Mouse (Mus musculus) small intestine, adult 2 months (tissue): ENCODE measurements around the gene Col4a3bp. TPM values are rescaled to one million over a fixed set of nuclear protein-coding genes. Genes with fewer than 3 reads are reported as not detected.

Experiments
- H3K27ac ChIP-seq: fragments of 200-500 bp; 2 replicates; pipeline ENCODE4 v1.5.1; 2012; ENCODE audit warnings: low read depth, low read length, control low read depth, inconsistent platforms; ENCODE audit not compliant: insufficient read depth
- H3K27me3 ChIP-seq: fragments of 200-500 bp; 2 replicates; pipeline ENCODE4 v1.6.1; 2012; ENCODE audit warnings: mild to moderate bottlenecking, moderate library complexity, low read length, inconsistent platforms; ENCODE audit not compliant: control insufficient read depth, insufficient read depth
- H3K36me3 ChIP-seq: fragments of 200-500 bp; 2 replicates; pipeline ENCODE4 v1.6.1; 2012; ENCODE audit warnings: mild to moderate bottlenecking, low read length, control low read depth, inconsistent platforms; ENCODE audit not compliant: control insufficient read depth, insufficient read depth
- H3K4me1 ChIP-seq: fragments of 200-500 bp; 2 replicates; pipeline ENCODE4 v1.6.1; 2012; ENCODE audit warnings: low read length, inconsistent platforms, mixed read lengths; ENCODE audit not compliant: control insufficient read depth, insufficient read depth, insufficient read length
- H3K4me3 ChIP-seq: fragments of 200-500 bp; 2 replicates; pipeline ENCODE4 v1.5.1; 2012; ENCODE audit warnings: low read depth, mild to moderate bottlenecking, control low read depth, inconsistent platforms, low read length, moderate library complexity
- CTCF ChIP-seq: fragments of 200-500 bp; IDR thresholded peaks from 2 replicates; pipeline ENCODE4 v1.5.1; 2012; ENCODE audit warnings: low read depth, mild to moderate bottlenecking, control low read depth, inconsistent platforms, low read length, moderate library complexity, mixed read lengths; ENCODE audit not compliant: insufficient replicate concordance, insufficient read length; ENCODE audit errors: extremely low read depth
- POLR2A ChIP-seq: fragments of 200-500 bp; IDR thresholded peaks from 2 replicates; pipeline ENCODE4 v1.6.1; 2012; ENCODE audit warnings: low read depth, mild to moderate bottlenecking, control low read depth, inconsistent platforms, low read length, moderate library complexity
- WGBS: fragments of 180-500 bp; shearing (Covaris S2); methylation state at CpG from one replicate; pipeline ENCODE4 v1.1.7; 2018; 5-methylcytosine and 5-hydroxymethylcytosine counted together
- polyA plus RNA-seq: library from polyadenylated mRNA; depleted of rRNA; stranded (reverse); fragments of >200 nt; gene quantifications from 2 replicates; pipeline ENCODE4 v1.2.3, GENCODE M21; 2012; rRNA removed

The Col4a3bp gene
- polyA plus RNA-seq, 1 experiment = 12.7 TPM

DNA sequence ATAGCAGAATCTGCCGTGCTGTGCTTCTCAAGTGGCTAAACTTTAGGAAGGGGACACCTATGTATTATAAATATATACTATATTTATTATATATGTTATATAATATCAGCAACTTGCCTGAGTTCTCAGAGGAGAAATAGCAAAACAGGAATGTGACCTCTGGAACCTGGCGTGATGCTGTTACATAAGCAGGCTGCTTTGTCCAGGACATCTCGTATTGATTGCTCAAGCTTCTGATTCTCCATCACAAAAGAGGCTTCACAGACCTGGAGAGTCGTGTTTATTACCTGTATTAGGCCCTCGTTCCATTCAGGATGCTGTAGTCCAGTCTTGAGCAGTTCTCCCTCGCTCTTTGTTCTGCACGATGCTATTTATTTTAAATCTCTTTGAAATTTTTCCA lies 131.4 kb downstream of the Col4a3bp start:
- Histone ChIP-seq H3K4me1 (peaks cover 5% of the 10 kb centered on the region; the same call in 1 of the 2 replicates), H3K36me3 (no peaks in the 10 kb centered on the region), H3K4me3 (no peak overlapping the region), H3K27ac (no peak overlapping the region), H3K27me3 (no peaks in the 10 kb centered on the region)
- TF ChIP-seq CTCF (no peak), POLR2A (no peak)
- 77% methylated on average over 7 of the region's 7 CpGs for WGBS

DNA sequence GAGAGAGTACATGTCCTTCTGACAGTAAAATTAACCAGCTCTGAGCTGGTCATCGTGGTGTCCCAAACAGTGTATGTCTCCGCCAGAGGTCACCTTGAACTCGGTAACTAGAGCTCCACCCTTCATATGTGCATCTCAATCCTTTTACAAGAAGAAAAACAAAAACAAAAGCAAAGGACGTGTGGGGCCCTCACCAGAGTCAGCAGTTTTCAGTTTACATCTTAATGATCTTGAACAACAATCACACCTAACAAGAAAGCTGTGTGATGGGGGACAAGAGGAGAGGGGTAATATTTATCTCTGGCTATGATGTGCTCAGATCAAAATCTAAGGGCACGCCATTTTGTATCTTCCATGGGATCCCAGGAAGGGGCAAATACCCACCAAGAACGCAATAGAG lies 133.3 kb downstream of the Col4a3bp start:
- TF ChIP-seq POLR2A = no peak
- no peak for TF ChIP-seq CTCF
- WGBS = 88% methylated on average over 6 of the region's 6 CpGs
- H3K4me1 ChIP-seq = peaks cover 3% of the 10 kb centered on the region; the same call in 1 of the 2 replicates
- H3K36me3 ChIP-seq = no peaks in the 10 kb centered on the region
- no peak overlapping the region for H3K27ac ChIP-seq
- H3K27me3 ChIP-seq = no peaks in the 10 kb centered on the region
- H3K4me3 ChIP-seq = no peak overlapping the region

DNA sequence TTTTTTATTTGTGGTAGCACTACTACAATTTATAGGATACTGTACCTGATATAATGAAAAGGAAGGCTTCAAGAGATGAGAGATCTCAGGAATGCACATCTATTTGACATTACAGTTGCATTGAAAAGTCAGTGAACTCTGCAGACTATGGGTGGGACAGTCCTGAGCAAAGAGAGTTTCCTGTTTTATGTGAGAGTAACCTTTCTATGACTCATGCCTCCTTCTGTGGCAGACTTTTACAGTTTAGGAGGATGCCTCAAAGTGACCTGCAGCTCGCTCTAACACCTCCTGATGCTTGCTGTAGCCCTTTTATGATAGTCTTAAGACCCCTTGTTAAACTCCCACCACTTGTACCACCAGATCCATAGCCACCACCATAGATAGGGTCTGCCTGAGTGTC lies 134.7 kb downstream of the Col4a3bp start:
- 70% methylated on average over 1 of the region's 1 CpGs for WGBS
- no peaks in the 10 kb centered on the region for H3K27me3 ChIP-seq
- no peak overlapping the region for H3K4me3 ChIP-seq
- TF ChIP-seq POLR2A (no peak), CTCF (no peak)
- no peak overlapping the region for H3K27ac ChIP-seq
- no peaks in the 10 kb centered on the region for H3K36me3 ChIP-seq
- H3K4me1 ChIP-seq = no peaks in the 10 kb centered on the region

DNA sequence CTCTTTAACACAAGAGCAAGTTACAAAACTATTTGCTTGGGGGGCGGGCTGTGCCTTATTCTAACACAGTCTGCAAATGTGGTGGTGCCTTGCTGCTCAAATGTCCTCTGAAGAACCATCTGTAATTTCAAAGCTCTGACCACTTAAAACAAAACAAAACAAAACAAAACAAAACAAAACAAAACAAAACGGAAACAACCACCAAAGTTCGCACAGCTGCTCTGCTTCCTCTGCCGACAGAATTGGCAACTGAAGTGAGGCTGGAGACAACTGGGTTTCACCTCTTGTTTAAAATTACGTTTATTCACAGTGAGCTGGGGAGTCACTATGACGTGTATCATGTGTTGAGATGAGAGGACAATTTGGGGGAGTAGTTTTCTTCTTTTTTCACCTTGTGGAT lies 136.2 kb downstream of the Col4a3bp start:
- Histone ChIP-seq H3K27me3 (no peaks in the 10 kb centered on the region), H3K4me3 (no peak overlapping the region), H3K27ac (no peak overlapping the region), H3K4me1 (no peaks in the 10 kb centered on the region), H3K36me3 (no peaks in the 10 kb centered on the region)
- TF ChIP-seq POLR2A (no peak), CTCF (no peak)
- 76% methylated on average over 6 of the region's 6 CpGs for WGBS

DNA sequence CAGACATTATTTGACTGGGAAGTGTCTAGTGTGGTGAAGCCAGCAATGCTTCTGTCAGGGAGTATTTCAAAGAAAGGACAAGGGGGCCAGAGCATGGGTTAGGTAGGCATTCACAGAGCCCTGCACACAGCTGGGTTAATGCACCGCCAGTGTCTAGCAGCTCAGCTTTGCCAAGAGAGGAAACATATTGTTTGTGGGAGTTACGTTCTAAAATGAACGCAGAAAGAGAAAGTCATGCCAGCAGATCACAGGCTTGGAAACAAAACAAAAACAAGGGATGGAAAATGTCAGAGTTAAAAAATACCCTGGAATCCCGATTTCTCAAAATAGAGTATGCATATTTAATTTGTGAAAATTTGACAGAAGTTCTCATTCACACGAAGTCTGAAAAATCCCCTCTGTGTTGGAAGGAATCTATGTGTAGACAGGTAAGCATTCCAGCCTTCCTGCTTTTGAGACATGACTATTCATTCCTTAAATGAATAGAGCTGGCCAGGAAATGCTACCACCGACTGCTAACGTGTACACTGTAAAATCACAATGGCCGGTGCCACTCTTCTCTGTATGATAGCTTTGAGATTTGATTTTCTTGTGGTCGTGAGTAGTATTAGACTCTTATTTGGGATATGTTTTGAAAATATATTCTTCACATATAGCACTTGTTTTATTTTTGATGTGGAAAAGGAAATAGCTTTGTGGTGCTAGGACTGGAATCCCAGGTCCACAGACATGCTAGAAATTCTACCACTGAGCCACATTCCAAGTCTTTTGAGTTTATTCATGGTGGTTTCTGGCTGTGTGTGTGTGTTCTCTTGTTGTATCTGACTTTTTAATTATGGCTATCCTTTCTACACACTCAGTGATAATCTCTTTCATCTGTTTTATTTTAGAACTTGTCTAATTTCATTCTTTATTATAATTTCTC lies 138.0 kb downstream of the Col4a3bp start:
- TF ChIP-seq CTCF = no peak
- TF ChIP-seq POLR2A = no peak
- no peak overlapping the region for H3K4me3 ChIP-seq
- H3K27me3 ChIP-seq = no peaks in the 10 kb centered on the region
- H3K36me3 ChIP-seq = no peaks in the 10 kb centered on the region
- 78% methylated on average over 9 of the region's 9 CpGs for WGBS
- H3K4me1 ChIP-seq = no peaks in the 10 kb centered on the region
- H3K27ac ChIP-seq = no peak overlapping the region

DNA sequence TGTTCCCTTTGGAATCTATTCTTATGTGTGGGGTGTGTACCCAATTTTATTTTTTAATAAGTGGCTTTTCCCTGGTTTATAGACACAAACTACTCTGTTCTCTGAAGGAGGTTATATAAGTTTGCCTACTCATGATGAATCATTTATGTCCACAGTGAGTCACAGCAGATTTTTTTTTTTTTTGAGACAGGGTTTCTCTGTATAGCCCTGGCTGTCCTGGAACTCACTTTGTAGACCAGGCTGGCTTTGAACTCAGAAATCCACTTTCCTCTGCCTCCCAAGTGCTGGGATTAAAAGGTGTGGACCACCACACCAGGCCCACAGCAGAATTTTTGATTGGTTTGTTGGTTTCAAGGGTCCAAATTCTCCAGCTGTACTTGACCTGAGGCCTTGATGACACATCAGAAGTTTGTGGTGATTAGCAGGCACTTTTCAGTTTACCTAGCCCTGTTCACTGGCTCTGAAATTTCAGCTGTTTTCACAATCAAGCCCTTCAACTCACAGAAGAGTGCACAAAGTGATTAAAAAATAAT lies 138.7 kb downstream of the Col4a3bp start:
- Histone ChIP-seq H3K36me3 (no peaks in the 10 kb centered on the region), H3K4me1 (no peaks in the 10 kb centered on the region), H3K27me3 (no peaks in the 10 kb centered on the region), H3K27ac (no peak overlapping the region), H3K4me3 (no peak overlapping the region)
- TF ChIP-seq CTCF = no peak
- no peak for TF ChIP-seq POLR2A

DNA sequence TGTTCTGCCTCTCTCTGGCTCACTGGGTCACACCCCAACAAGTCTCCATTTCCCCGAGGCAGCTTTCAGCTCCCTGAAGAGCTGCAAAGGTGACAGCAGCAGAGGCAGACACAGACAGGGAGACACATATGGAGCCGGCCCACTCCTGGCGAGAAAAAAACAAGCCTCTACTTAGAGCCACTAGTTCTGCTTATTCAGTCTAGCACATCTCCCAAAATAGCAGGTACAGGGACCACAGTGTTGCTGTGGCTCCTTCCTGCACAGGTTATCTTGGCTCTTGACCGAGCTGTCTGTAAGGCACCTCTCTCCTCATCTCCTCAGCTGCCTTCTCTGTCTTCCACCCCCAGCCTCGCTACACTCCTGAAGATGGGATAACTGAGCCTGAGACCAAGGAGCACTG lies 142.4 kb downstream of the Col4a3bp start:
- WGBS = 85% methylated on average over 5 of the region's 5 CpGs
- no peak for TF ChIP-seq CTCF
- TF ChIP-seq POLR2A = no peak
- H3K4me1 ChIP-seq = no peaks in the 10 kb centered on the region
- no peaks in the 10 kb centered on the region for H3K27me3 ChIP-seq
- H3K27ac ChIP-seq = no peak overlapping the region
- H3K36me3 ChIP-seq = no peaks in the 10 kb centered on the region
- no peak overlapping the region for H3K4me3 ChIP-seq

DNA sequence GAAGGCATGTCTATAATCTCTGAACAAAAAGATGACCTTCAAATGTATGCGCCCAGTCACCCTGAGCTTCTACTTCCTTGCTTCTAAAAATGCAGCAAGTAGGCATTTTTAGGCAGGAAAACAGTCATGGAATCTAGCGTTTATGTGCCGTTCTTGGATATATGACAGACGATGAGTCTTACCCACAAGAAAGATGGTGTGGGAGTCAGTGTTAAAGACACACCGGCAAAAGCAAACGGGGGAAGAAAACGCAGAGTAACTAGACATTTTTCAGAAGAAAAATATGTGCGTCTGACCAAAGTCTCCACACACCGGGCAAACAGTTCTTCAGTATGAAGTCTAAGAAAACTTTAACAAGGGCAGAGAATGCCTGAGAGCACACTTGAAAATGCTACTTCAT lies 144.8 kb downstream of the Col4a3bp start:
- no peaks in the 10 kb centered on the region for H3K4me1 ChIP-seq
- no peak overlapping the region for H3K4me3 ChIP-seq
- TF ChIP-seq POLR2A (no peak), CTCF (no peak)
- no peaks in the 10 kb centered on the region for H3K36me3 ChIP-seq
- no peak overlapping the region for H3K27ac ChIP-seq
- 88% methylated on average over 9 of the region's 9 CpGs for WGBS
- no peaks in the 10 kb centered on the region for H3K27me3 ChIP-seq

Other genes with a start within 250 kb of the Col4a3bp start
- gene Poc5, start 154.3 kb upstream of the Col4a3bp start, polyA plus RNA-seq = 1.2 and 1.7 TPM in 2 replicates
- 2.8 TPM in 1 of 2 replicates, not detected in the other for gene Ankdd1b, start 71.4 kb upstream of the Col4a3bp start, polyA plus RNA-seq
- not detected in 2 replicates for gene Gm17622, start 51.9 kb upstream of the Col4a3bp start, polyA plus RNA-seq
- gene Polk, start within 50 bp of the Col4a3bp start, polyA plus RNA-seq = 0.30 and 0.42 TPM in 2 replicates
- 12.0 and 21.6 TPM in 2 replicates for gene Hmgcr, start 128.3 kb downstream of the Col4a3bp start, polyA plus RNA-seq
- gene Ankrd31, start 205.7 kb downstream of the Col4a3bp start, polyA plus RNA-seq = not detected in 2 replicates